Mouse (Mus musculus) intestine, embryonic 14.5 days (tissue): ENCODE measurements around the gene Raet1e. TPM values are rescaled to one million over a fixed set of nuclear protein-coding genes. Genes with fewer than 3 reads are reported as not detected.
"Not testable (repeated sequence)": the region's sequence is repeated elsewhere in the genome, so short reads cannot be mapped to it uniquely, and the experiment has no call there.

Experiments used
- ATAC-seq: fragments of 200-750 bp; cut with Nextera tagmentation; replicated peaks from 2 replicates; pipeline ENCODE4 v1.8.0; 2017; ENCODE audit warnings: low read depth, moderate number of reproducible peaks, moderate TSS enrichment, moderate library complexity; ENCODE audit not compliant: low FRiP score, low TSS enrichment
- DNase-seq: peaks from one replicate; pipeline ENCODE4 v3.0.0-alpha.2; 2018; ENCODE audit warnings: low spot score
- H3K27ac ChIP-seq: fragments of 300-500 bp; sonication (generic); 2 replicates; pipeline ENCODE4 v1.5.1; 2014; ENCODE audit warnings: low read depth, mild to moderate bottlenecking, control low read depth
- H3K27me3 ChIP-seq: fragments of 300-500 bp; sonication (generic); replicated peaks from 2 replicates; pipeline ENCODE4 v1.6.1; 2014; ENCODE audit warnings: low read length, control low read depth; ENCODE audit not compliant: control insufficient read depth, insufficient read depth
- H3K36me3 ChIP-seq: fragments of 300-500 bp; sonication (generic); 2 replicates; pipeline ENCODE4 v1.6.1; 2014; ENCODE audit warnings: low read length, control low read depth; ENCODE audit not compliant: control insufficient read depth, insufficient read depth
- H3K4me1 ChIP-seq: fragments of 300-500 bp; sonication (generic); replicated peaks from 2 replicates; pipeline ENCODE4 v1.6.1; 2014; ENCODE audit warnings: low read length, control low read depth, mixed read lengths; ENCODE audit not compliant: control insufficient read depth, insufficient read depth
- H3K4me2 ChIP-seq: fragments of 300-500 bp; sonication (generic); 2 replicates; pipeline ENCODE4 v1.6.1; 2014; ENCODE audit warnings: low read length
- H3K4me3 ChIP-seq: fragments of 300-500 bp; sonication (generic); 2 replicates; pipeline ENCODE4 v1.5.1; 2014; ENCODE audit warnings: low read depth, low read length, control low read depth, mixed read lengths
- H3K9ac ChIP-seq: fragments of 300-500 bp; sonication (generic); 2 replicates; pipeline ENCODE4 v1.6.1; 2014; ENCODE audit warnings: mild to moderate bottlenecking, low read length
- H3K9me3 ChIP-seq: fragments of 300-500 bp; sonication (generic); 2 replicates; pipeline ENCODE4 v1.6.1; 2016; ENCODE audit warnings: low read length, control low read depth; ENCODE audit not compliant: control insufficient read depth
- WGBS: fragments of 180-500 bp; shearing (Covaris S2); extraction: QIAGEN DNeasy Blood & Tissue Kit; methylation state at CpG from one replicate; pipeline ENCODE4 v1.1.7; 2014; 5-methylcytosine and 5-hydroxymethylcytosine counted together
- polyA plus RNA-seq: library from polyadenylated mRNA; unstranded; fragments of >200 nt; fragmentation: Nextera tagmentation; extraction: Ambion mirVana; gene quantifications from 2 replicates; pipeline ENCODE4 v1.2.1, GENCODE M21; 2014

The Raet1e gene
- polyA plus RNA-seq, 1 experiment from 2014 or later = 4.7 TPM

- not testable (repeated sequence) for H3K9ac ChIP-seq, H3K9me3 ChIP-seq, H3K4me1 ChIP-seq, DNase-seq, H3K4me2 ChIP-seq, H3K4me3 ChIP-seq, H3K27ac ChIP-seq, H3K36me3 ChIP-seq, H3K27me3 ChIP-seq, ATAC-seq
- 38% methylated on average over 1 of the region's 1 CpGs for WGBS
Measured at GRCm38 (mm10) chr10:22396680-22397079, 238.3 kb downstream of the Raet1e start.

GRCm38 (mm10) chr10:22402225-22402917, 244.0 kb downstream of the Raet1e start:
- H3K4me3 ChIP-seq, H3K4me1 ChIP-seq, H3K27ac ChIP-seq, H3K9me3 ChIP-seq, H3K27me3 ChIP-seq, H3K9ac ChIP-seq, H3K4me2 ChIP-seq, H3K36me3 ChIP-seq: not testable (repeated sequence)
- DNase-seq (peak; percentile 70), ATAC-seq (peak; percentile 79)
- 4% methylated on average over 9 of the region's 11 CpGs for WGBS

- 26% methylated on average over 2 of the region's 8 CpGs for WGBS
Measured at GRCm38 (mm10) chr10:22413702-22414494, 255.5 kb downstream of the Raet1e start.

More at GRCm38 (mm10) chr10:22413702-22414494, 255.5 kb downstream of the Raet1e start:
- H3K27me3 ChIP-seq, ATAC-seq, DNase-seq, H3K4me2 ChIP-seq, H3K4me1 ChIP-seq, H3K9me3 ChIP-seq, H3K27ac ChIP-seq, H3K4me3 ChIP-seq, H3K36me3 ChIP-seq, H3K9ac ChIP-seq: not testable (repeated sequence)

Other genes with a start within 250 kb of the Raet1e start
- gene 4930444G20Rik, start 90.5 kb upstream of the Raet1e start, polyA plus RNA-seq = not detected in 2 replicates
- 31.6 and 32.8 TPM in 2 replicates for gene E030030I06Rik, start 9.3 kb upstream of the Raet1e start, polyA plus RNA-seq
- 0.28 and 0.55 TPM in 2 replicates for gene H60b, start within 50 bp of the Raet1e start, polyA plus RNA-seq
- 8.8 and 9.7 TPM in 2 replicates for gene Raet1d, start 202.0 kb downstream of the Raet1e start, polyA plus RNA-seq